Mouse (Mus musculus) gonadal fat pad, adult 2 months (tissue): ENCODE measurements around the gene Fcna. TPM values are rescaled to one million over a fixed set of nuclear protein-coding genes. Genes with fewer than 3 reads are reported as not detected.

Experiments
- DNase-seq: peaks from one replicate; pipeline ENCODE4 v3.0.0-alpha.2; 2012; ENCODE audit warnings: low read depth
- polyA plus RNA-seq: library from polyadenylated mRNA; depleted of rRNA; stranded (reverse); fragments of >200 nt; gene quantifications from 2 replicates; pipeline ENCODE4 v1.2.3, GENCODE M21; 2012; rRNA removed

Gene Fcna
- 18.2 and 19.1 TPM in 2 replicates for polyA plus RNA-seq

- no peak for DNase-seq
Observed at GRCm38 (mm10) chr2:25627811-25628210, at the start of gene Fcna. Gene Fcna, minus strand, starts transcription at chr2:25628030.

- DNase-seq = no peak
Observed at GRCm38 (mm10) chr2:25676486-25676885, 48.7 kb upstream of the Fcna start, which contains the start of gene Lcn6. Gene Lcn6, plus strand, starts transcription at chr2:25676786.

GRCm38 (mm10) chr2:25666516-25666915 is 38.7 kb upstream of the Fcna start:
- DNase-seq = no peak

GRCm38 (mm10) chr2:25664125-25664524 is 36.3 kb upstream of the Fcna start:
- DNase-seq = no peak

GRCm38 (mm10) chr2:25663511-25663910 is 35.7 kb upstream of the Fcna start:
- DNase-seq = no peak

- no peak for DNase-seq
Observed at GRCm38 (mm10) chr2:25661245-25661970, 33.6 kb upstream of the Fcna start.

GRCm38 (mm10) chr2:25660279-25660678 is 32.4 kb upstream of the Fcna start:
- no peak for DNase-seq

GRCm38 (mm10) chr2:25657652-25658051 is 29.8 kb upstream of the Fcna start, which contains the start of gene Lcn5:
Gene Lcn5, plus strand, starts transcription at chr2:25657952.
- DNase-seq = no peak

- no peak for DNase-seq
Observed at GRCm38 (mm10) chr2:25657246-25657645, 29.4 kb upstream of the Fcna start.

GRCm38 (mm10) chr2:25656691-25657090 is 28.9 kb upstream of the Fcna start:
- no peak for DNase-seq

GRCm38 (mm10) chr2:25654502-25654901 is 26.7 kb upstream of the Fcna start:
- DNase-seq = no peak

- no peak for DNase-seq
Observed at GRCm38 (mm10) chr2:25652902-25653301, 25.1 kb upstream of the Fcna start, which contains the start of gene Lcn8. Gene Lcn8, plus strand, starts transcription at chr2:25653120.

GRCm38 (mm10) chr2:25639890-25640289 is 12.1 kb upstream of the Fcna start:
- no peak for DNase-seq

- DNase-seq = no peak
Observed at GRCm38 (mm10) chr2:25634046-25634445, 6.2 kb upstream of the Fcna start.

GRCm38 (mm10) chr2:25633616-25634015 is 5.8 kb upstream of the Fcna start:
- DNase-seq = no peak

- DNase-seq = no peak
Observed at GRCm38 (mm10) chr2:25628738-25629137, 908 bp upstream of the Fcna start.

- DNase-seq = no peak
Observed at GRCm38 (mm10) chr2:25625986-25626385, 1.8 kb downstream of the Fcna start.

- DNase-seq = no peak
Observed at GRCm38 (mm10) chr2:25621229-25622200, 6.3 kb downstream of the Fcna start, which contains the start of gene Tmem141. Gene Tmem141, minus strand, starts transcription at chr2:25622005.

- no peak for DNase-seq
Observed at GRCm38 (mm10) chr2:25620852-25621228, 7.0 kb downstream of the Fcna start.

GRCm38 (mm10) chr2:25620386-25620785 is 7.4 kb downstream of the Fcna start:
- DNase-seq = no peak

GRCm38 (mm10) chr2:25617578-25617977 is 10.3 kb downstream of the Fcna start, which contains the start of gene Ccdc183:
Gene Ccdc183, minus strand, starts transcription at chr2:25617678.
- no peak for DNase-seq

GRCm38 (mm10) chr2:25616398-25616797 is 11.4 kb downstream of the Fcna start:
- no peak for DNase-seq
